Mouse (Mus musculus) forebrain, embryonic 16.5 days (tissue): ENCODE measurements at regions not wholly inside any gene's neighbourhood (a gene's known extent, or its start where the extent isn't known, plus 50 kb on each side); places are given as distances from the start of the nearest gene placed in this dataset.

Source experiments
- ATAC-seq: fragments of 200-750 bp; cut with Nextera tagmentation; 2 replicates; pipeline ENCODE4 v1.8.0; 2017; ENCODE audit warnings: mild to moderate bottlenecking, moderate library complexity
- H3K27ac ChIP-seq: fragments of 300-500 bp; sonication (generic); 2 replicates; pipeline ENCODE4 v1.5.1; 2014; ENCODE audit warnings: low read length, control low read depth
- H3K27me3 ChIP-seq: fragments of 300-500 bp; sonication (generic); replicated peaks from 2 replicates; pipeline ENCODE4 v1.6.1; 2014; ENCODE audit warnings: low read length; ENCODE audit not compliant: control insufficient read depth, insufficient read depth
- H3K36me3 ChIP-seq: fragments of 300-500 bp; sonication (generic); 2 replicates; pipeline ENCODE4 v1.6.1; 2014; ENCODE audit not compliant: control insufficient read depth, insufficient read depth
- H3K4me1 ChIP-seq: fragments of 300-500 bp; sonication (generic); replicated peaks from 2 replicates; pipeline ENCODE4 v1.6.1; 2014; ENCODE audit warnings: low read length; ENCODE audit not compliant: control insufficient read depth, insufficient read depth
- H3K4me2 ChIP-seq: fragments of 300-500 bp; sonication (generic); 2 replicates; pipeline ENCODE4 v1.6.1; 2014; ENCODE audit warnings: mild to moderate bottlenecking, low read length, control low read depth
- H3K4me3 ChIP-seq: fragments of 300-500 bp; sonication (generic); replicated peaks from 2 replicates; pipeline ENCODE4 v1.5.1; 2014; ENCODE audit warnings: mild to moderate bottlenecking, low read length, control low read depth
- H3K9ac ChIP-seq: fragments of 300-500 bp; sonication (generic); replicated peaks from 2 replicates; pipeline ENCODE4 v1.6.1; 2014; ENCODE audit warnings: low read depth, low read length, control low read depth
- H3K9me3 ChIP-seq: fragments of 300-500 bp; sonication (generic); 2 replicates; pipeline ENCODE4 v1.6.1; 2016; ENCODE audit warnings: low read length; ENCODE audit not compliant: control insufficient read depth
- WGBS: fragments of 180-500 bp; shearing (Covaris S2); extraction: QIAGEN DNeasy Blood & Tissue Kit; methylation state at CpG from one replicate; pipeline ENCODE4 v1.1.7; 2014; 5-methylcytosine and 5-hydroxymethylcytosine counted together

DNA sequence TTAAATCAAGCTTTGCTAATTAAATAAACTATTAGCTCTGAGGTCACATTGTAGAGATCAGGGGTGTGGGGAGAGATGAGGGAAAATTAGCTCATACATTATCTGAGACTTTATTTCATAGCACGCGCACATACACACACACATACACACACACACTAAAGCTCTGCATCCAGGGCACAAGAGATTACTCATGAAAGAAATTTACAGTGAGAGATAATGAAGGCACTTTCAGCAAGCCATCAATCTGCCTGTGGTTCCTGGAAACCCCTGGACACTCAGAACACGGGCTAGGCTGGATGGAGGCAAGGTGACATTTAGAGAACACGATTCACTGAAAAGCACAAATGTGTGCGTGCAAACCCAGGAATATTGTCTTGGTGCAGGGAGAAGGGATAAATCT, 60.2 kb downstream of the Scg2 start:
- ATAC-seq = no peak

DNA sequence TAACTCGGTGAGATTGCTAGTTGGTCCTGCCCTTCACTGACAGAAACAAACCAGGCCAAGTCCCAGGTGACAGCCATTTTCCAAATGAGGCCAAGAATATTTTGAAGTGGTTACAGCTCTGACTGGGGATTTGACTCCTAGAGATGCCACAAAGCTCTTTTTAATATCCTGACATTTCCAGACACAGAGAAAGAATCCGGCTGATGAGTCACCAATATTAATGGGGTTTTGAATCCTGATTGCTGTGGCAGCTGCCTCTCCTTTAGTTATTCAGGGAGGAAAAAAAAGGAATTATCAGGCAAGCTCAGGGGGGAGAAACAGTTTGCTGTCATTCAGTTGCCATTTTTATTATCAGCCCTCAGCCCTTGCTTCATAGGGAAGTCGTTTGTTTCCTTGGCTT, 65.1 kb downstream of the Scg2 start:
- Histone ChIP-seq H3K36me3 (no peaks in the 10 kb centered on the region), H3K4me1 (no peaks in the 10 kb centered on the region), H3K27ac (no peak overlapping the region), H3K4me2 (no peak overlapping the region), H3K27me3 (no peaks in the 10 kb centered on the region), H3K9ac (no peak overlapping the region), H3K9me3 (no peaks in the 10 kb centered on the region), H3K4me3 (no peak overlapping the region)
- WGBS = 49% methylated on average over 3 of the region's 3 CpGs
- ATAC-seq = no peak

More for the DNA sequence above, 60.2 kb downstream of the Scg2 start:
- no peak overlapping the region for H3K27ac ChIP-seq
- H3K4me3 ChIP-seq = no peak overlapping the region
- H3K9ac ChIP-seq = no peak overlapping the region
- H3K27me3 ChIP-seq = no peaks in the 10 kb centered on the region
- H3K9me3 ChIP-seq = no peaks in the 10 kb centered on the region
- H3K4me1 ChIP-seq = no peaks in the 10 kb centered on the region
- no peaks in the 10 kb centered on the region for H3K36me3 ChIP-seq
- no peak overlapping the region for H3K4me2 ChIP-seq
- WGBS = 55% methylated on average over 5 of the region's 5 CpGs

GRCm38 (mm10) chr1:79357291-79358045, 82.5 kb downstream of the Scg2 start:
- H3K9me3 ChIP-seq = no peaks in the 10 kb centered on the region
- no peaks in the 10 kb centered on the region for H3K4me1 ChIP-seq
- no peak overlapping the region for H3K9ac ChIP-seq
- H3K4me2 ChIP-seq = no peak overlapping the region
- no peak for ATAC-seq
- H3K36me3 ChIP-seq = no peaks in the 10 kb centered on the region
- no peak overlapping the region for H3K4me3 ChIP-seq
- 72% methylated on average over 2 of the region's 2 CpGs for WGBS
- H3K27me3 ChIP-seq = no peaks in the 10 kb centered on the region
- no peak overlapping the region for H3K27ac ChIP-seq

GRCm38 (mm10) chr1:79346511-79346910, 93.4 kb downstream of the Scg2 start:
- Histone ChIP-seq H3K27me3 (no peaks in the 10 kb centered on the region), H3K4me2 (no peak overlapping the region), H3K9ac (no peak overlapping the region), H3K4me3 (no peak overlapping the region), H3K36me3 (no peaks in the 10 kb centered on the region), H3K9me3 (no peaks in the 10 kb centered on the region), H3K4me1 (no peaks in the 10 kb centered on the region), H3K27ac (no peak overlapping the region)
- no peak for ATAC-seq
- WGBS = 86% methylated on average over 3 of the region's 3 CpGs

- Histone ChIP-seq H3K27me3 (no peaks in the 10 kb centered on the region), H3K27ac (peak overlapping the region; percentile 74), H3K9me3 (no peaks in the 10 kb centered on the region), H3K4me1 (peaks cover 4% of the 10 kb centered on the region), H3K4me3 (no peak overlapping the region), H3K9ac (no peak overlapping the region), H3K36me3 (no peaks in the 10 kb centered on the region), H3K4me2 (no peak overlapping the region)
- peak; percentile 82 for ATAC-seq
- WGBS = 65% methylated on average over 7 of the region's 7 CpGs
These were observed 104.3 kb downstream of the Scg2 start for GRCm38 (mm10) chr1:79335480-79336114.

DNA sequence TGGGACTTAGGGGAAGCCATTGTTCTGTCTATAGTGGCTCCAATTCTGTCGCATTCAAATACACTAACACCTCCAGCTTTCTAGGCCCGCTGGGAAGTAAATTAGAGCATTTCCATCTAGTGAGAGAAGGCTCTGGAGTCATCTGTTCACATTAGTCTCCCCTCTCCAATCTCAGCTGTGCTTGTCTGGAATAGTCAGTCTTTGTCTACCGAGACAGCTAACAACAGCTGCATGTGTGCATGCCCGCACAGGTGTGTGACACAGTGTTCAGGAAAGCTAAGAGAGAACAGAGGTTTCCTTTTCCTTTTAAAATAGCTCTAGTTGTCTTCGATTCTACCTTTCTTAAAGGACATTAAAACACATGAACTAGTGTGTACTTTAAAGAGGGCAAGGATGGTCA, 122.7 kb downstream of the Scg2 start:
- no peaks in the 10 kb centered on the region for H3K4me1 ChIP-seq
- 74% methylated on average over 5 of the region's 5 CpGs for WGBS
- H3K9me3 ChIP-seq = no peaks in the 10 kb centered on the region
- H3K36me3 ChIP-seq = no peaks in the 10 kb centered on the region
- H3K27ac ChIP-seq = no peak overlapping the region
- H3K4me2 ChIP-seq = no peak overlapping the region
- H3K4me3 ChIP-seq = no peak overlapping the region
- no peak overlapping the region for H3K9ac ChIP-seq
- H3K27me3 ChIP-seq = no peaks in the 10 kb centered on the region
- no peak for ATAC-seq

- Histone ChIP-seq H3K27me3 (no peaks in the 10 kb centered on the region), H3K9ac (no peak overlapping the region), H3K4me3 (no peak overlapping the region), H3K36me3 (no peaks in the 10 kb centered on the region), H3K27ac (no peak overlapping the region), H3K4me1 (no peaks in the 10 kb centered on the region), H3K4me2 (no peak overlapping the region), H3K9me3 (no peaks in the 10 kb centered on the region)
- no peak for ATAC-seq
- WGBS = 69% methylated on average over 3 of the region's 3 CpGs
These were observed 125.1 kb downstream of the Scg2 start for GRCm38 (mm10) chr1:79314774-79315173.

DNA sequence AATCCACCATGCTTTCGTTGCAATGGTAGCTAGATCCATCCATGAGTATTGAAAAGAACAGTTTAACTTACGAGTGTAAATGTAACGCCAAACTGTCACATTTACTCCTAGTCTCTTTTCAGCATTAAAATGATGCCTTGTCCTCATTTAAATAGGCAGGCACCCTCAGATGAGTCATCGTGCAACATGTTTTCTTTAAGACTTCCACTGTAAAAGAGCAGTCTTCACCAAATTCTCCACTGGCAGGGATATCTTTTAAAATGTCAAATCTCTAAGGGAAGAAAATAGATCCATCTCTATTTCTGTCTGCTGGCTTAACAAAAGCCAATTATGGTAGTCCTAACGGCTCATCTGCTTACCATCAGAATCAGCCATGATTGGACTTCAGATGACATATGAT, 127.8 kb downstream of the Scg2 start:
- 85% methylated on average over 5 of the region's 5 CpGs for WGBS
- no peak for ATAC-seq
- Histone ChIP-seq H3K27me3 (no peaks in the 10 kb centered on the region), H3K4me3 (no peak overlapping the region), H3K9ac (no peak overlapping the region), H3K36me3 (no peaks in the 10 kb centered on the region), H3K4me1 (no peaks in the 10 kb centered on the region), H3K27ac (no peak overlapping the region), H3K4me2 (no peak overlapping the region), H3K9me3 (no peaks in the 10 kb centered on the region)

DNA sequence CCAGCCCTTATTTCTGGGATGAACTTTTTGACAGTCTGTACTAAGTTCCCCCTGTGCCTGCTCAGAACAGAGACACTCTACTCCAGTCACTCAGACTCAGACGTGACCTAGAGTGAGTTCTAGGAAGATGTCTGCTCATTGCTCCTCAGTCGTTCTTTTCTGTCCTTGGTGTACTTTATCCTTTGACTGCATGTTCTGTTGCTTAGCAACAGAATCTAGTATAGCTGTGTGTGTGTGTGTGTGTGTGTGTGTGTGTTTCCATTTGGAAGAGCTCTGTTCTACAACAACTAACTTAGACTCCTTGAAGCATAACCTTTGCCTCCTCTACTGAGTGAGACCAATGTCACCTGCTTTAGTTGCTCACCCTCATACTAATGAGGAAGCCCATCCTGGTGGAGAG, 136.3 kb downstream of the Scg2 start:
- 0 out of 2 replicates have a peak, but pooled peaks have one; percentile 31 for ATAC-seq
- Histone ChIP-seq H3K36me3 (no peaks in the 10 kb centered on the region), H3K4me3 (no peak overlapping the region)

More for the DNA sequence above, 136.3 kb downstream of the Scg2 start:
- Histone ChIP-seq H3K9me3 (no peaks in the 10 kb centered on the region), H3K27ac (no peak overlapping the region), H3K4me1 (no peaks in the 10 kb centered on the region), H3K9ac (no peak overlapping the region), H3K27me3 (no peaks in the 10 kb centered on the region), H3K4me2 (no peak overlapping the region)
- 57% methylated on average over 2 of the region's 2 CpGs for WGBS
